Mouse (Mus musculus) C2C12 (cell line): ENCODE data around the gene Pdhx. TPM values are rescaled to one million over a fixed set of nuclear protein-coding genes. Genes with fewer than 3 reads are reported as not detected.

Experiments used
- H3K27me3 ChIP-seq: one replicate; pipeline ENCODE4 v1.6.1; 2011; ENCODE audit not compliant: control insufficient read depth, insufficient read depth, insufficient read length
- H3K36me3 ChIP-seq: one replicate; pipeline ENCODE4 v1.6.1; 2011; ENCODE audit not compliant: control insufficient read depth, insufficient read depth
- H3K4me3 ChIP-seq: one replicate; pipeline ENCODE4 v1.5.1; 2011; ENCODE audit warnings: mild to moderate bottlenecking, control low read depth; ENCODE audit not compliant: poor library complexity, insufficient read depth, severe bottlenecking
- H3K79me2 ChIP-seq: one replicate; pipeline ENCODE4 v1.6.1; 2011; ENCODE audit not compliant: control insufficient read depth, insufficient read depth
- H3K79me3 ChIP-seq: one replicate; pipeline ENCODE4 v1.6.1; 2011; ENCODE audit warnings: low read depth, control low read depth
- H3ac ChIP-seq: one replicate; pipeline ENCODE3; 2011; ENCODE audit warnings: low read depth; ENCODE audit not compliant: control insufficient read depth, insufficient read length
- CEBPB ChIP-seq: IDR thresholded peaks from one replicate; pipeline ENCODE4 v1.6.1; 2011; ENCODE audit warnings: low read depth, mild to moderate bottlenecking, control low read depth, moderate library complexity
- CTCF ChIP-seq: IDR thresholded peaks from one replicate; pipeline ENCODE4 v1.5.1; 2011; ENCODE audit not compliant: control insufficient read depth, insufficient read depth, insufficient read length
- FOSL1 ChIP-seq: IDR thresholded peaks from one replicate; pipeline ENCODE4 v1.8.0; 2011; ENCODE audit warnings: mild to moderate bottlenecking, low read length; ENCODE audit not compliant: poor library complexity, insufficient read depth, severe bottlenecking
- MAX ChIP-seq: IDR thresholded peaks from one replicate; pipeline ENCODE4 v1.6.1; 2011; ENCODE audit warnings: mild to moderate bottlenecking, control low read depth
- MYOD1 ChIP-seq: IDR thresholded peaks from one replicate; pipeline ENCODE4 v1.6.1; 2011; ENCODE audit warnings: low read depth; ENCODE audit not compliant: control insufficient read depth, insufficient read length
- MYOG ChIP-seq: IDR thresholded peaks from one replicate; pipeline ENCODE4 v1.6.1; 2011; ENCODE audit not compliant: control insufficient read depth, insufficient read length; ENCODE audit errors: extremely low read depth
- USF1 ChIP-seq: IDR thresholded peaks from one replicate; pipeline ENCODE4 v1.6.1; 2011; ENCODE audit warnings: low read depth, mild to moderate bottlenecking, control low read depth, moderate library complexity
- polyA plus RNA-seq: library from polyadenylated mRNA; unstranded; fragments of >200 nt; fragmentation: generic; extraction: Trizol; gene quantifications from one replicate; pipeline ENCODE4 v1.2.1, GENCODE M21; 2012; ENCODE audit warnings: missing spikeins

The Pdhx gene
- polyA plus RNA-seq, 1 experiment: 17.2 TPM

DNA sequence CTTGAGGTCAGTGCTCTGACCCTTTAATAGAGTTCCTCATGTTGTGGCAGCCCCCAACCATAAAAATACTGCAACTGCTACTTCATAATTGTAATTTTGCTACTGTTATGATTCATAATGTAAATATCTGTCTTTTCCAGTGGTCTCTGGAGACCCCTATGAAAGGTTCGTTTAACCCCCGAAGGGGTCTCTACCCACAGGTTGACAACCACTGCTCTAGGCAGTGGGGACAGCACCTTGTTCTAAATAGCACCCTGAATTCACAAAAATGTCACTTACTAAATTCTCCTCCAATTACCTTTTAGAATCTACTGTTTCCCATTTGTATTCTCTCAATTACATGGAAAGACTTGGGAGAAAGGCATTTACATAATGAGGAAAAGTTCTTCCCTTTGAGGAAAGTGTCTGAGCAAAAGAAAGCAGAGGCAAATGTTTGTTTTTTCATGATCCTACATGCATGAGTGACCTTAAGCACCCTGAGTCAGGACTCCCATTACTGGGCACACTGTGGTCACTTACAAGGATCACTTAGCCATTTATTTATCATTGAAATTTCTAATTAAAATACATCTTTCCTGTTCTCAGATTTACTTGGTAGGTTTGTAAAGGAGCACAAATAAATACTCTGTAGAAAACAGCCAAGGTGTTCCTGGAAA, 5.6 kb downstream of the Pdhx start:
- no peaks in the 10 kb centered on the region for H3K27me3 ChIP-seq
- no peaks in the 10 kb centered on the region for H3K36me3 ChIP-seq
- H3K79me3 ChIP-seq: peaks cover 16% of the 10 kb centered on the region
- H3K79me2 ChIP-seq: peaks cover 96% of the 10 kb centered on the region
- no peak for TF ChIP-seq MYOD1
- no peak for TF ChIP-seq USF1
- no peak for TF ChIP-seq CEBPB
- TF ChIP-seq CTCF: no peak
- TF ChIP-seq MYOG: no peak
- TF ChIP-seq MAX: no peak
- TF ChIP-seq FOSL1: no peak
- H3K4me3 ChIP-seq: no peak overlapping the region
- H3ac ChIP-seq: no peak overlapping the region

DNA sequence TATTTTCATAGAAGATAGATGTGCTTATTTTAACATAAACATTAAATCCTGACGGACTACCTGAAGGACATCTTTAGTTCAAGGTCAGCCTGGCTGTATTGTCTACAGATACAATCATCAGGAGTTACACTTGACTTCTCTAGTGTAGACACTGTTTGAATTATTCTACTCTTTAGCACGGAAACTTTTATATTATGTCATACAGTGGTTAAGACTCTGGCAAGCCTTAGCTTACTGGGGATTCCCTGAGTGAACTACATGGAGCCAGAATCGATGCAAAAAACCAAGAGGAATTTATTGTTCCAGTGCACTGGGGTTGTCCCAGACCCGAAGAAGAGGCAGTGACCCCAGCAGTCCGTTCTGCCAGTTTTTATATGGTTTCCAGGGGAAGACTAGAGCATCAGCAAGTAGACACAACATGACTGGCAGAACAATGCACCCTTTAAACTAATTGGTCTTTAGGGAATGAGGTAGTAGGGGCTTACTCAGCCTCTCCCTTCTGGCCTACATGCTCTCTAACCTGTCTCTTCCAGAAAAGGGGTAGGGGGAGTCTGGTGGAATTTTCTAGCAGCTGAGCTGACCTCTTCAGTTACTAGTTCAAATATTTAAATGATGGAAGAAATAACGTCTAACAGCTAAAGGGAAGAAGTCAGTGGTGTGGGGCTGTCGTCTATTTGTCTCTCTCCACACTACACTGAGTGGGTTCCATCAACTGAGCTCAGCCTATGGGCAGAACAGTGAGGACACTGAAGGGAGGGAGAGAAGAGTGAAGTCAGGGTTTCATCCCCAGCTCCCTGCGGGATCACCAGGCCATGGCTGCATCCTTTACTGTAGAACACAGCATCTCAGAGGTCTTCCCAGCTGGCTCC, 6.4 kb downstream of the Pdhx start:
- no peak overlapping the region for H3ac ChIP-seq
- H3K79me2 ChIP-seq: peaks cover 96% of the 10 kb centered on the region
- H3K36me3 ChIP-seq: no peaks in the 10 kb centered on the region
- peaks cover 8% of the 10 kb centered on the region for H3K79me3 ChIP-seq
- no peaks in the 10 kb centered on the region for H3K27me3 ChIP-seq
- H3K4me3 ChIP-seq: no peak overlapping the region
- no peak for TF ChIP-seq CEBPB
- TF ChIP-seq MYOD1: no peak
- no peak for TF ChIP-seq MYOG

DNA sequence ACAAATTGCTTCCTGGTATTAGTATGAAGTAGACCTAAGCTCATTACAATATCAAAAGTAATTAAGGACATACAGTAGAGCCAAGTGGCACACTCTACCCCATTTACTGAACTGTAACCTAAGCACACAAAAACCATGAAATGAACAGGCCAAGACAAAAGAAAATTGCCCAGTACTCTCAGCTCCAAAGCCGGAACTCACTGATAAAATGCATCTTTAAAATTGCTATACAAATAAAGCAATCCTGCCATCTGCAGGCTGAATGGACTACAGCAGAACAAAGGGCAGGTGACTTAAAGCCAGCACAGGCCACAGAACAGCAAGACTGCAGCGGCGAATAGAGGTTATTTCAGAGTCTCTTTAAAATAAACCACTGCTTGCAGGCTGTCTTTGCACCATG, 10.4 kb downstream of the Pdhx start:
- H3K79me3 ChIP-seq: peaks cover 7% of the 10 kb centered on the region
- H3K36me3 ChIP-seq: no peaks in the 10 kb centered on the region
- TF ChIP-seq MYOG (no peak), FOSL1 (no peak), CTCF (peak; percentile 25), MAX (no peak)
- no peak overlapping the region for H3K4me3 ChIP-seq
- no peaks in the 10 kb centered on the region for H3K27me3 ChIP-seq
- H3K79me2 ChIP-seq: peaks cover 94% of the 10 kb centered on the region
- no peak overlapping the region for H3ac ChIP-seq

DNA sequence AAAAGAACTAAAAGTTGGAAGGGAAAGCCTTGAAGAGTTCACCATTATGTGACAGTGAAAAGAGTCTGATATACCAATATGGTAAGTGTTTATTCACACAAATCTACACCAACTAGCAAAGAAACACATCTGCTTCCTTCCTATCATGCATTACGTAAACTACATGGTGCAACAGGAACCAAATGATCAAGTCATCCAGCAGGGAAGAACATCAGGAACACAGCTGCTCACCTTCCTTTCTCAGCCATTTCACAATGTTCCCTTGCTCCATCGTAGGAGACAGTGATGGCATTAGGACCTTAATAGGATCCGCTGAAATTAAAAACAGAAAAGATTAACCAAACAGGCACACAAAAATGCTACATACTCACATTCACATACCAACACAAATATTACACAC, 15.0 kb downstream of the Pdhx start:
- TF ChIP-seq MYOD1 (no peak), CTCF (no peak), CEBPB (no peak), MYOG (no peak), MAX (no peak), FOSL1 (no peak), USF1 (no peak)
- H3K36me3 ChIP-seq: no peaks in the 10 kb centered on the region
- H3K79me3 ChIP-seq: peaks cover 7% of the 10 kb centered on the region
- peaks cover 51% of the 10 kb centered on the region for H3K79me2 ChIP-seq
- no peak overlapping the region for H3ac ChIP-seq
- H3K27me3 ChIP-seq: no peaks in the 10 kb centered on the region
- no peak overlapping the region for H3K4me3 ChIP-seq

DNA sequence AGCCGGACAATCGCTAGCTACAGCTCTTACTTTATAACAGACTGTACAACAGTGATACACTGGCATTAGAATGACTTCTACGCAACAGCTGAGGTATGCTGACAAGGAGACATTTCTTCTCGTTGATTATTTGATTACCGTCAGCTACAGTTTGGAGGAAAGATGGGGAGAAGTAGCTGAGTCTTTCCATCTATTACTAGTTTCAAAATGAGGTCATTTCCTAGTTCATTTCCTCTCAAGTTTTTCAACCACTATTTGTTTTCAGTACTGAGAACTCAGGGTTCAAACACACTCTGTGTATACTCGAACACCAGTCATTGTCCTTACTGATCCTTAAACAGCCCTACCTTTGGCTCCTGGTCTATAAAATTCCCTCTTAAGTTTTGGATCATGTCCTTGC, 17.5 kb downstream of the Pdhx start:
- Histone ChIP-seq H3ac (no peak overlapping the region), H3K27me3 (no peaks in the 10 kb centered on the region), H3K36me3 (no peaks in the 10 kb centered on the region), H3K79me3 (peaks cover 2% of the 10 kb centered on the region), H3K4me3 (no peak overlapping the region), H3K79me2 (peaks cover 37% of the 10 kb centered on the region)
- no peak for TF ChIP-seq USF1
- no peak for TF ChIP-seq CTCF
- no peak for TF ChIP-seq FOSL1
- TF ChIP-seq CEBPB: no peak
- no peak for TF ChIP-seq MYOG
- TF ChIP-seq MAX: no peak
